Mouse (Mus musculus) hindbrain, postnatal 0 days (tissue): Measurements from ENCODE around the gene Slc31a2. TPM values are rescaled to one million over a fixed set of nuclear protein-coding genes. Genes with fewer than 3 reads are reported as not detected.
"Not testable (repeated sequence)": the region's sequence is repeated elsewhere in the genome, so short reads cannot be mapped to it uniquely, and the experiment has no call there.

Experiments
- ATAC-seq: fragments of 200-750 bp; cut with Nextera tagmentation; 2 replicates; pipeline ENCODE4 v1.8.0; 2017; ENCODE audit warnings: mild to moderate bottlenecking, moderate TSS enrichment, moderate library complexity
- DNase-seq: peaks from one replicate; pipeline ENCODE4 v3.0.0-alpha.2; 2015; ENCODE audit warnings: low spot score
- H3K27ac ChIP-seq: fragments of 300-500 bp; sonication (generic); 2 replicates; pipeline ENCODE4 v1.5.1; 2014; ENCODE audit warnings: mild to moderate bottlenecking
- H3K27me3 ChIP-seq: fragments of 300-500 bp; sonication (generic); 2 replicates; pipeline ENCODE4 v1.6.1; 2014; ENCODE audit warnings: low read length, mixed read lengths; ENCODE audit not compliant: insufficient read depth
- H3K36me3 ChIP-seq: fragments of 300-500 bp; sonication (generic); 2 replicates; pipeline ENCODE4 v1.6.1; 2014; ENCODE audit warnings: low read length, mixed read lengths; ENCODE audit not compliant: insufficient read depth
- H3K4me1 ChIP-seq: fragments of 300-500 bp; sonication (generic); 2 replicates; pipeline ENCODE4 v1.6.1; 2014; ENCODE audit warnings: antibody characterized with exemption, low read length, mixed read lengths; ENCODE audit not compliant: insufficient read depth
- H3K4me2 ChIP-seq: fragments of 300-500 bp; sonication (generic); 2 replicates; pipeline ENCODE4 v1.6.1; 2014; ENCODE audit warnings: low read depth, mild to moderate bottlenecking, low read length, moderate library complexity, mixed read lengths
- H3K4me3 ChIP-seq: fragments of 300-500 bp; sonication (generic); 2 replicates; pipeline ENCODE4 v1.5.1; 2014; ENCODE audit warnings: low read length
- H3K9ac ChIP-seq: fragments of 300-500 bp; sonication (generic); replicated peaks from 2 replicates; pipeline ENCODE4 v1.6.1; 2014; ENCODE audit warnings: mild to moderate bottlenecking, low read length, moderate library complexity, mixed read lengths
- H3K9me3 ChIP-seq: fragments of 300-500 bp; sonication (generic); 2 replicates; pipeline ENCODE4 v1.6.1; 2016; ENCODE audit warnings: low read length, mixed read lengths
- CTCF ChIP-seq: IDR thresholded peaks from 2 replicates; pipeline ENCODE4 v1.5.1; 2016; ENCODE audit warnings: antibody characterized with exemption, control low read depth, low read depth
- WGBS: fragments of 180-500 bp; shearing (Covaris S2); extraction: QIAGEN DNeasy Blood & Tissue Kit; methylation state at CpG from one replicate; pipeline ENCODE4 v1.1.7; 2014; 5-methylcytosine and 5-hydroxymethylcytosine counted together
- polyA plus RNA-seq: library from polyadenylated mRNA; unstranded; fragments of >200 nt; fragmentation: Nextera tagmentation; extraction: Ambion mirVana; gene quantifications from 2 replicates; pipeline ENCODE4 v1.2.1, GENCODE M21; 2015
- total RNA-seq: library from RNA; depleted of rRNA; stranded (reverse); fragments of >200 nt; gene quantifications from 2 replicates; pipeline ENCODE4 v1.2.3, GENCODE M21; 2014

The Slc31a2 gene
- total and polyA plus RNA-seq, 2 experiments from 2014 or later: 12.2 to 17.7 TPM

DNA sequence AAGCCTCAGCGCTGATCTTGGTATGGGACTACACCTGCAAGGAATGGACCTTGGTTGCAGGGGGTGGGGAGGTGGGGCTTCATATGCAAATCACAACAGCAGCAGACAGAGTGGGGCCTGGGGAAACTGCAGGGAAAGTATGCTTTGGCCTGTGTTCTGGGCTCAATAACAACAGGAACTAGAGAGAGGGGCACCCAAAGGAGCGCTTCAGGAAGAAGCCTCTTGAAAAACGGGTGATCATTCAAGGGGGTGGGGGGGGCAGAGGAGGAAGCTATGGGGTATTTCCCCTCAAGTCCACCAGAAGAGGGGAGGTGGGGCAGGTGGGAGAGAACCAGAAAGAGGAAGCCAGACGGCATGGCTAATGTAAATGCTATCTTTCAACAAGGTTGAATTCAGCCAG lies 14.0 kb upstream of the Slc31a2 start:
- TF ChIP-seq CTCF: no peak
- no peak overlapping the region for H3K4me3 ChIP-seq
- no peaks in the 10 kb centered on the region for H3K9me3 ChIP-seq
- DNase-seq (no peak), ATAC-seq (no peak)
- no peaks in the 10 kb centered on the region for H3K27me3 ChIP-seq
- no peaks in the 10 kb centered on the region for H3K4me1 ChIP-seq
- H3K27ac ChIP-seq: no peak overlapping the region
- no peaks in the 10 kb centered on the region for H3K36me3 ChIP-seq
- no peak overlapping the region for H3K9ac ChIP-seq
- no peak overlapping the region for H3K4me2 ChIP-seq
- 56% methylated on average over 4 of the region's 4 CpGs for WGBS

DNA sequence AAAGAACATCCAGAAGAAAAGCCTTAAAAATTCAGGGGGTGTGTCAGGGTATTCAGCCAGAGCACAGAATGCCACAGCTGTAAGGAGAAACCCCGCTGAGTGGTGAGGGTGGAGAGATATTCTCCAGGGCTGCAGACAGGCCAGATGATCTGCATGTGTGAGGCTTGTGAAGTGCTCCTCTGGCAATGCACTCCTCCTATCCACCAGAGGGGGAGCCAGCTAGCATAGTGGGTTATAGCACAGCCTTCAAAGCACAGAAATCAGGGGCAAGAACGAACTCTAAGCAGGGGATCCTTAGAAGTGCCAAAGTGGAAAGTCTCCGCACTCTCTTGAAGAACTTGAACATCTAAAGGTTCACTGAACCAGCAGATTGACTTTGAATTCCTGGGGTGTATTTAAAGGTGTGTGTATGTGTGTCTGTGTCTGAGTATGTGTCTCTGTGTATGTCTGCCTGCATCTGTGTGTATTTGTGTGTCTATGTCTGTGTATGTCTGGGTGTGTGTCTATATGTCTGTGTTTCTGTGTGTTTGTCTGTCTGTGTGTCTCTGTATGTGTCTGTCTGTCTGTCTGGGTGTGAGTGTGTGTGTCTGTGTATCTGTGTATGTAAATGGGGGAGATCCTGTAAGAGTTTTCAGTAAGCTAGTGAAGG lies 11.3 kb upstream of the Slc31a2 start:
- H3K36me3 ChIP-seq: no peaks in the 10 kb centered on the region
- no peak overlapping the region for H3K27ac ChIP-seq
- ATAC-seq: no peak
- H3K9me3 ChIP-seq: no peaks in the 10 kb centered on the region
- no peak overlapping the region for H3K4me2 ChIP-seq
- TF ChIP-seq CTCF: peak; percentile 61
- H3K9ac ChIP-seq: no peak overlapping the region
- H3K4me1 ChIP-seq: no peaks in the 10 kb centered on the region
- DNase-seq: peak; percentile 6
- no peak overlapping the region for H3K4me3 ChIP-seq
- no peaks in the 10 kb centered on the region for H3K27me3 ChIP-seq
- WGBS: 42% methylated on average over 3 of the region's 3 CpGs

DNA sequence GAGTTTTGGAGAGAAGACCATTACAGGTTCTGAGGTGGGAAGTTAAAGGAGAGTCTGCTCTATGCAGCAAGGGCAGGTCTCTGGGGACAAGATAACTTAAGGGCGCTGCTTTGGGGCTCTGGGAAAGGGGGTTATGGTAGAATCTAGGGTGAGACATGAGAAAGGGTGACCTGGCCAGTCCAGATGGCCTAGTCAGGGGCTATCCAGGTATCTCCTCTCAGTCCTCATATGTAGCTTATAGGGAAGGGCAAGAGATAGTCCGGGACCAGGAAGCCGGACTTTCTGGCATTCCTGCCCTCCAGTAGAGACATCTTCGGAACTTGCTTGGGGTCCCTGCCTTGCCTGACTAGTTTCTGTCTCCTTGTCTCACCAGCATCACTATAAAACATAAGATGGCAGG lies 10.6 kb upstream of the Slc31a2 start:
- Histone ChIP-seq H3K4me3 (no peak overlapping the region), H3K9me3 (no peaks in the 10 kb centered on the region), H3K9ac (no peak overlapping the region), H3K4me1 (no peaks in the 10 kb centered on the region), H3K36me3 (no peaks in the 10 kb centered on the region), H3K27me3 (no peaks in the 10 kb centered on the region), H3K27ac (no peak overlapping the region), H3K4me2 (no peak overlapping the region)
- DNase-seq: no peak
- no peak for ATAC-seq
- TF ChIP-seq CTCF: no peak
- WGBS: 92% methylated on average over 4 of the region's 4 CpGs

DNA sequence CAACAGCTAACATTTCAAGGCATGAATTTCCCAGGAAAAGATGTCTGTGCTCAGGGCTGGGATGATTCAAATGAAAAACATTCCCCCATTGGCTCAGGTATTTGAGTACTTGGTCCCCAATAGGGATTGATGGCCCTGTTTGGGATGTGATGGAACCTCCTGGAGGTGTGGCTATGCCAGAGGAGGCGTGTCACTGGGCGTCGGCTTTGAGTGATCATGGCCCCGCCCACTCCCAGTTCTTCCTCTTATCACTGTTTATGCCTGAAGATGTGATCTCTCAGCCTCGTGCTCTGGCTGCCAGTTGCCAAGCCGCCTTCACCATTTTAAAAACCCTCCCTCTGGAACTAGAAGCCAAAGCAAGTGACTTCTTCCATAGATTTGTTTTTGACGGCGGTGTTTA lies 7.8 kb upstream of the Slc31a2 start:
- no peak for TF ChIP-seq CTCF
- H3K9ac ChIP-seq: no peak overlapping the region
- DNase-seq: no peak
- no peaks in the 10 kb centered on the region for H3K4me1 ChIP-seq
- H3K27ac ChIP-seq: no peak overlapping the region
- WGBS: 60% methylated on average over 8 of the region's 8 CpGs
- H3K4me3 ChIP-seq: no peak overlapping the region
- H3K27me3 ChIP-seq: no peaks in the 10 kb centered on the region
- ATAC-seq: no peak
- no peaks in the 10 kb centered on the region for H3K9me3 ChIP-seq
- H3K4me2 ChIP-seq: no peak overlapping the region
- no peaks in the 10 kb centered on the region for H3K36me3 ChIP-seq

DNA sequence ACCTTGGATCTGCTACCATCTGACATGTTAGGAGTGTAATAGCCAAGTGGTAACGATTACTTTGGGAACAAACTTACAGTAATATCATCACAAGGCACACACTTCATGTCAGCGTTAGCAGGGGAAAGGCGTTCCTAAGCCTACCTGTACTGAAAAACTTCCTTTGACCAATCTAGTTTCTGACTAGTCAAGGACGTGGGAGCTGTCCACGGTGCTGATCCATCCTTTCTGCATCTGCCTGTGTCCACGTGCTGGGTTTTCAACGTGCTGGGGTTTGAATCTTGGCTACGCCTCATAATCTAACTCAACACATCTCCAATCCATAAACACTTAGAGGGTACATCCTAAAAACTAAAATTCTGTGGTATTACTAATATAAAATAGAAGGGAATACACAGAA lies 5.4 kb upstream of the Slc31a2 start:
- no peak overlapping the region for H3K9ac ChIP-seq
- no peak for TF ChIP-seq CTCF
- H3K4me2 ChIP-seq: no peak overlapping the region
- no peak for DNase-seq
- H3K27ac ChIP-seq: no peak overlapping the region
- 37% methylated on average over 8 of the region's 8 CpGs for WGBS
- no peaks in the 10 kb centered on the region for H3K9me3 ChIP-seq
- no peaks in the 10 kb centered on the region for H3K36me3 ChIP-seq
- no peaks in the 10 kb centered on the region for H3K4me1 ChIP-seq
- H3K4me3 ChIP-seq: no peak overlapping the region
- no peaks in the 10 kb centered on the region for H3K27me3 ChIP-seq
- ATAC-seq: no peak

DNA sequence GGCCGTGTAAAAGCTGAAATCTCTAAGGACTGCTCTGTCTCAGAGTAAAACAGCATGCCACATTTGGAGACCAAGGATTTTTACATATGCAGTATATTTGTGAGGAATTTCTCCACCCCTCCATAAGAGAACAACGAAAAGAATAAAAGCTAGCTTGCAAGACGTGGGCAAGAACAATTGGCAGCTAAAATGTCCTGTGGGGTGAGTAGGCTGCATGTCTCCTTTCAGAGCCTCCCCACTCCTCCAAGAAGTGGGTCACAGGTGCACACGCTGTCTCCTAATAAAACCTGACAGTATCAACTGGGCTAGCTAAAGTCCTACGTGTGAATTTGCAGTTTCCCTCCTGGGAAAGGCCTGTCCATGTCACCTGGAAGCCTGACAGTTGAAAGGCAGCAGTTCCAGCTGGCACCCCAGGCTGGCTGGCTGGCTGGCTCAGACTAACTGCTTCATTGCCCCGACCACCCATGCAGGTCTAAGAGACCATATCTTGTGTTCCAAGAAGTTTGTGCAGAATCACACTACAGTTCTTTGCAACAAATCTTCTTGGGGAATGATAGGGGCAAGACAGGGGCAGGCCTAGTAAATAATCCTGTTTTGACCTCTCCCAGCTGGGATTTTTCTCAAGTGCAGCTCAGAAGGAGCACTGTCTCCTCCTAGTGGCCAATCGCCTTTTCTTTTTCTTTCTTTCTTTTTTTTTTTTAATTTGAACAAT lies 927 bp downstream of the Slc31a2 start:
- Histone ChIP-seq H3K36me3 (no peaks in the 10 kb centered on the region), H3K4me3 (no peak overlapping the region), H3K27ac (no peak overlapping the region), H3K4me1 (no peaks in the 10 kb centered on the region), H3K9me3 (no peaks in the 10 kb centered on the region), H3K9ac (no peak overlapping the region), H3K27me3 (no peaks in the 10 kb centered on the region), H3K4me2 (no peak overlapping the region)
- TF ChIP-seq CTCF: peak; percentile 75
- DNase-seq (peak; percentile 79), ATAC-seq (peak; percentile 74)
- WGBS: 25% methylated on average over 7 of the region's 7 CpGs

DNA sequence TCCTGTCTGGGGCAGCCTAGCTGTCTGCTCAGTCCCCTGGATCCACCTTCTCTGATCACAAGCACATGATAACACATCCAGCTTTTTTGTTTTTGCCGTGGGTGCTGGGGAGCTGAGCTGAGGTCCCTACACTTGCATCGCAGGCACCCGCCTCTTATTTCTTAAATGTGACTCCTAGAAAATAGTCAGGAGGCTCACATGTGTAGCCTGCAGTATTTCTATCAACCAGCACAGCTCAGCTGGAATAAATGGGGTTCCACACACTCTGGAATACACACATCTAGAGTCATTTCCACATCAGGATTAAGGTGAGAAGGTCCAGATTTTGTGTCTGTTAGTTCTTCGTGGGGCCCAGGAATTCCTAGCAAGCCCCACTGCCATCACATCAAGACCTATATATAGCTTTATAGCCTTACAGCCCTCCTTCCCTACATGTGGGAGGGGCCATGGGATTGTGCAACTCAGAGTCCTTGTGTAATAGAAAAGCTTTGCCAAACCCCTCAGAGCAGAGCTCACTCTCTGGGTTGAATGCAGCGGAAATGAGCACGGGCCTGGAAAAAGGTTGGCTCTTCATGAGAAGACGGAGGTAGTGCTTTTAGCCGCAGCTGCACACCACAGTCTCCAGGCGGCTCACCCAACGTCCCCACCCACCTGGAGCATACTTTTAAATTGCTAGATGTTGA lies 2.9 kb downstream of the Slc31a2 start:
- DNase-seq: no peak
- no peak for TF ChIP-seq CTCF

DNA sequence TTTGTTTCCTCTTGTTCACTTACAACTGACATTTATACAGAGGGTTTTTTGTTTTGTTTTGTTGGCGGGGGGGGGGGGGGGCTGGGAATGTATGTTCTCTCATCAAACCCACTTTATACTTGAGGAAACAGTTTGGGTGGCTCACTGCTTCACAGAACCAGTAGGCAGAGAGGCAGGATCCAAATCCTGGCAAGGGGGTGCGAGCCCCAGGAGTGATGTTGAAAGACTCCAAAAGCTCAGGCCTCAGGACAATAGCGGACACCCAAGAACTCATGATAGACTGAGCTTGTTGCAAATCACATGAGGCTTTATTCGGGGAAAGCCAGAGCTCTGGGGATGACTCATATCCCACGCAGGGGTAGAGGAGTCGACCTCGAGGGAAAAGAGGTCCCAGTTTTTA lies 3.7 kb downstream of the Slc31a2 start:
- H3K9ac ChIP-seq, H3K9me3 ChIP-seq, H3K4me3 ChIP-seq, H3K4me2 ChIP-seq, ATAC-seq, H3K27ac ChIP-seq, H3K4me1 ChIP-seq, H3K27me3 ChIP-seq, H3K36me3 ChIP-seq, DNase-seq: not testable (repeated sequence)
- 86% methylated on average over 4 of the region's 7 CpGs for WGBS

More for the DNA sequence above, 2.9 kb downstream of the Slc31a2 start:
- Histone ChIP-seq H3K9me3 (no peaks in the 10 kb centered on the region), H3K4me1 (no peaks in the 10 kb centered on the region), H3K36me3 (no peaks in the 10 kb centered on the region), H3K27me3 (no peaks in the 10 kb centered on the region), H3K27ac (no peak overlapping the region), H3K4me2 (no peak overlapping the region), H3K4me3 (no peak overlapping the region), H3K9ac (no peak overlapping the region)
- no peak for ATAC-seq
- 81% methylated on average over 10 of the region's 10 CpGs for WGBS
